Mouse (Mus musculus): ENCODE results near the gene Gpam. TPM values are rescaled to one million over a fixed set of nuclear protein-coding genes. Genes with fewer than 3 reads are reported as not detected.
A peak's percentile ranks its signal among the peaks of the same experiment; 100 is the strongest.

Gpam gene
- total RNA-seq, 2 experiments from 2014 or later, result 174 to 215 TPM

- DNase-seq, result peak; percentile 83
Observed at GRCm38 (mm10) chr19:55060964-55061363, 66.1 kb downstream of the Gpam start.

DNA sequence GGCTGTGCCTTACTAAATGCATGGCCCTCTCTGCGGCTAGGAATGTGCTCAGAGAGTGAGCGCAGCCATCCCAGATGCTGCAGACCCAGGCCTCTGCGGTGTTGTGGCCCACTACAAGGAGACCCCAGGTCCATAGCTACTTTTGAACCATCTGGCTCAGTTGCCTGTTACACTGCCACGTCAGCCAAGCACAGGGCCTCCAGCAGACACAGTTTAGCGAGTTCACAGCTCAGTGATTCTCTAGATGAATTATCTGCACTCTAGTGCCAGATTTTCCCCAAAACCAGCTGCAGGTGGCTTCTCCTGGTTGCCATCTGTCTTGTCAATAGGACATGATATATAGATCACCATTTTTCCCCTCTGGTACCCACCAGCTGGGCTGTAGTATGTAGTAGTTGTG lies 69.6 kb downstream of the Gpam start:
- DNase-seq, result no peak

DNA sequence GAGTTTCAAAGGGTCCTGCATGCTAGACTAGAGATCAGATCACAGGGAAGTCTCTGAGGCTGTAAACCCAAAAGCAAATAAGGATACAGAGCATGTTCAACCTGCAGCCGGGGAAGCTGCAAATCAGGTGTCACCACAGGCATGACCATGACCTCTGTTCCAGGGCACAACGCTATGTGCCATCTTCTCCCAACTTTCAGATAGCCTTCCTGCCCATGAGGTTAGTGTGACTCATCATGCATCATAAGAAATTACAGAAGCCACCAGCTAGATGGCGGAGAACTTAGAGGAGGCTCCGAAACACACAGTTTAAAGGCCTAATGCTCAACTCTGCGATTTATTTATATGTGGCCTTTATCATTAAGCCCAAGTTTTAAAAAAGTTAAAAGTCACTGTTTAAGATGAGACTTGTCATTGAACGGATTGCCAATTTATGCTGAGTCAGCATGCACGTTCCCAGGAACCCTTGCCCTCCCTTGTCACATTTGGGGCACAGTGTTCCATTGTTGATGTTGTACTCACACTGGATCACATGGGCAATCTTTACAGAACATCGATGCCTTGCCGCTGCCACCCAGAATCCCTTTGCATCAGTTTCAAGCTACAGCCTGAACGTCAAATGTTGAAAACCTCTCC lies 71.3 kb downstream of the Gpam start:
- DNase-seq, result no peak

- no peak for DNase-seq
Observed at GRCm38 (mm10) chr19:55053163-55053562, 73.9 kb downstream of the Gpam start.

- DNase-seq, result no peak
Observed at GRCm38 (mm10) chr19:55037406-55037805, 89.6 kb downstream of the Gpam start.

DNA sequence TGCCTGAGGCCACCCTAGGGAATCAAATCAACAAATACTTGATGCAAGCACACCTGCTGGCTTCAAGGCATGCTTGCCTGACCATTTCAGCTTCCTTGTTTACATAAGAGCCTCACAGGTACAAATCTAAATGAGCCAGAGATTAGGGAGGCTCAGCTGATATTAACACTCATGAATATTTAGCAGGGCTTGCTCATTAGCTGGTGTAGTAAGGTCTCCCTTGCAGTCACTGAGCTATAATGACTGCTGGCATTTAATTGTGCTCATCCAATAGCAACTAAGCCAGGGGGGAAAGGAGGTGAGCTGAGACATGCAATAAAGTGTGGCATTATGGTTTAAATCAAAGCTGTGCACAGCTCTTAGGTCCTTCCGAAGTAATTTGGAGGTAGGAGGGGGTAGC lies 108.2 kb downstream of the Gpam start:
- DNase-seq, result no peak

Other genes starting within 250 kb of the Gpam start
- gene Tectb, start 53.5 kb upstream of the Gpam start, total RNA-seq (2021), result under 1 TPM; 0.45 to 0.55 TPM
- not detected for gene Gucy2g, start 114.0 kb upstream of the Gpam start, total RNA-seq (2021)
- gene Acsl5, start 124.7 kb upstream of the Gpam start, total RNA-seq (2021), result 100 to 1,000 TPM in 1 of 2 experiments, 10 to 100 TPM in 1; 89.8 to 143 TPM
- gene Zdhhc6, start 188.8 kb upstream of the Gpam start, total RNA-seq (2021), result 10 to 100 TPM; 37.9 to 38.8 TPM
- 10 to 100 TPM; 27.6 to 33.0 TPM for gene Vti1a, start 189.1 kb upstream of the Gpam start, total RNA-seq (2021)

All from adrenal gland, postnatal 10 days (tissue).